Comparison of ENCODE assay signal across 8 mouse cellular contexts in genomic region chr3:146406007-146406341, GRCm38 (mm10). TPM values are rescaled to one million over a fixed set of nuclear protein-coding genes. Genes with fewer than 3 reads are reported as not detected.
DNase-seq lines count a peak whose midpoint lies in the region; ATAC-seq and TF ChIP-seq lines count a peak whose summit lies in the region.

No protein-coding gene starts in this region.

- H3K27ac ChIP-seq in heart, embryonic 14.5 days (replicated peaks in 1 of 2; ENCODE audit: control insufficient read depth in 1 of 2, insufficient read depth in 1 of 2, low read depth in 2 of 2, low read length in 2 of 2), result no peak overlapping the region
- H3K27ac ChIP-seq in forebrain, postnatal 0 days (ENCODE audit: low read depth, low read length), result no peak overlapping the region
- no peak overlapping the region for H3K27ac ChIP-seq in midbrain, embryonic 15.5 days

- ATAC-seq in heart, embryonic 14.5 days (ENCODE audit: insufficient number of reproducible peaks, insufficient read depth, low FRiP score, low read depth), result no peak
- ATAC-seq in forebrain, postnatal 0 days, result no peak
- no peak for ATAC-seq in midbrain, embryonic 15.5 days (replicated peaks)

- WGBS in heart, embryonic 14.5 days, result 53% methylated on average over 5 of the region's 5 CpGs
- WGBS in forebrain, postnatal 0 days, result 20% methylated on average over 5 of the region's 5 CpGs
- 39% methylated on average over 5 of the region's 5 CpGs for WGBS in large intestine, adult 2 months
- 32% methylated on average over 5 of the region's 5 CpGs for WGBS in midbrain, embryonic 15.5 days

- intact Hi-C loops in heart, postnatal 10 days (cut with DNase I), result loop anchor here (10.0 kb wide), 1 partner anchor 461 kb away; no protein-coding TSS in a partner anchor
- intact Hi-C loops in left cerebral cortex, postnatal 14 days (cut with DNase I), result no loop called here
- intact Hi-C loops in left cerebral cortex, postnatal 36 days (cut with DNase I), result no loop called here

- DNase-seq in heart, postnatal 10 days, result no peak
- no peak for DNase-seq in forebrain, postnatal 0 days
- peak; percentile 54 for DNase-seq in large intestine, adult 2 months (ENCODE audit: low read depth, low spot score)
- DNase-seq in left cerebral cortex, postnatal 14 days (ENCODE audit: low spot score in 2 of 2), result no peak
- no peak for DNase-seq in cerebellum, postnatal 14 days
- no peak for DNase-seq in left cerebral cortex, postnatal 36 days (ENCODE audit: low spot score in 2 of 2)

- H3K4me1 ChIP-seq in heart, embryonic 14.5 days (ENCODE audit: control insufficient read depth in 2 of 2, insufficient read depth in 2 of 2, low read length in 2 of 2), result peaks cover 5 to 16% of the 10 kb centered on the region in 2 experiments
- H3K4me1 ChIP-seq in forebrain, postnatal 0 days (ENCODE audit: insufficient read depth), result peaks cover 24% of the 10 kb centered on the region
- H3K4me1 ChIP-seq in midbrain, embryonic 15.5 days, result peaks cover 32% of the 10 kb centered on the region

- H3K9me3 ChIP-seq in heart, embryonic 14.5 days (ENCODE audit: control insufficient read depth, low read length), result peaks cover 5% of the 10 kb centered on the region; the same call in 1 of the 2 replicates
- no peaks in the 10 kb centered on the region for H3K9me3 ChIP-seq in forebrain, postnatal 0 days (ENCODE audit: low read length)
- H3K9me3 ChIP-seq in midbrain, embryonic 15.5 days, result no peaks in the 10 kb centered on the region

- H3K4me2 ChIP-seq in heart, embryonic 14.5 days (ENCODE audit: low read length), result peak overlapping the region; percentile 73
- peak overlapping the region; percentile 88 for H3K4me2 ChIP-seq in forebrain, postnatal 0 days (ENCODE audit: low read depth)
- H3K4me2 ChIP-seq in midbrain, embryonic 15.5 days, result peak overlapping the region; percentile 83

- H3K4me3 ChIP-seq in heart, embryonic 14.5 days (ENCODE audit: control insufficient read depth in 1 of 2, insufficient read depth in 1 of 2, low read depth in 1 of 2, low read length in 2 of 2), result no peak overlapping the region
- peak overlapping the region; percentile 89 for H3K4me3 ChIP-seq in forebrain, postnatal 0 days (ENCODE audit: low read depth, low read length)
- H3K4me3 ChIP-seq in midbrain, embryonic 15.5 days, result peak overlapping the region; percentile 70

- peak overlapping the region; percentile 89; the same call in 1 of the 2 replicates for H3K9ac ChIP-seq in heart, embryonic 14.5 days (ENCODE audit: low read length)
- peak overlapping the region; percentile 92 for H3K9ac ChIP-seq in forebrain, postnatal 0 days
- peak overlapping the region; percentile 16; the same call in 1 of the 2 replicates for H3K9ac ChIP-seq in midbrain, embryonic 15.5 days

- no peaks in the 10 kb centered on the region for H3K27me3 ChIP-seq in heart, embryonic 14.5 days (ENCODE audit: control insufficient read depth, insufficient read depth, low read length)
- no peaks in the 10 kb centered on the region for H3K27me3 ChIP-seq in forebrain, postnatal 0 days (ENCODE audit: insufficient read depth, low read length)
- no peaks in the 10 kb centered on the region for H3K27me3 ChIP-seq in midbrain, embryonic 15.5 days (replicated peaks)

- H3K36me3 ChIP-seq in heart, embryonic 14.5 days (ENCODE audit: control insufficient read depth, insufficient read depth, low read length), result no peaks in the 10 kb centered on the region
- no peaks in the 10 kb centered on the region for H3K36me3 ChIP-seq in forebrain, postnatal 0 days (ENCODE audit: insufficient read depth)
- H3K36me3 ChIP-seq in midbrain, embryonic 15.5 days (replicated peaks), result no peaks in the 10 kb centered on the region

- TF ChIP-seq CTCF in forebrain, postnatal 0 days (IDR thresholded peaks at IDR 0.05; ENCODE audit: low read depth), result no peak

RNA-seq across cellular contexts. Expression of gene Ssx2ip, which starts 1.5 kb away (rescaled TPM):
- polyA plus RNA-seq in heart, embryonic 14.5 days (2014; fragmentation: Nextera tagmentation; extraction: Ambion mirVana), result 17.1 and 19.6 TPM in 2 replicates
- 10 to 100 TPM; 11.7 to 15.3 TPM for total RNA-seq in heart, postnatal 10 days (2021)
- total RNA-seq in forebrain, postnatal 0 days (2014; rRNA removed), result 43.2 and 43.5 TPM in 2 replicates
- 19.8 and 26.6 TPM in 2 replicates for polyA plus RNA-seq in forebrain, postnatal 0 days (2015; fragmentation: Nextera tagmentation; extraction: Ambion mirVana)
- polyA plus RNA-seq in large intestine, adult 2 months (2012; rRNA removed), result 9.8 and 12.4 TPM in 2 replicates
- polyA plus RNA-seq in midbrain, embryonic 15.5 days (2015; fragmentation: Nextera tagmentation; extraction: Ambion mirVana), result 15.3 and 16.6 TPM in 2 replicates
- total RNA-seq in left cerebral cortex, postnatal 14 days (2021), result 100 to 1,000 TPM; 121 to 126 TPM
- 10 to 100 TPM; 87.7 to 89.5 TPM for total RNA-seq in left cerebral cortex, postnatal 36 days (2021)

RNA-seq across cellular contexts. Expression of gene Ctbs, which starts 43.6 kb away (rescaled TPM):
- 11.3 and 11.5 TPM in 2 replicates for polyA plus RNA-seq in heart, embryonic 14.5 days (2014; fragmentation: Nextera tagmentation; extraction: Ambion mirVana)
- 1 to 10 TPM; 6.2 to 6.3 TPM for total RNA-seq in heart, postnatal 10 days (2021)
- 7.5 and 9.9 TPM in 2 replicates for total RNA-seq in forebrain, postnatal 0 days (2014; rRNA removed)
- polyA plus RNA-seq in forebrain, postnatal 0 days (2015; fragmentation: Nextera tagmentation; extraction: Ambion mirVana), result 3.8 and 4.4 TPM in 2 replicates
- polyA plus RNA-seq in large intestine, adult 2 months (2012; rRNA removed), result 1.9 and 2.2 TPM in 2 replicates
- 3.9 TPM in 2 replicates for polyA plus RNA-seq in midbrain, embryonic 15.5 days (2015; fragmentation: Nextera tagmentation; extraction: Ambion mirVana)
- total RNA-seq in left cerebral cortex, postnatal 14 days (2021), result 1 to 10 TPM; 6.3 to 7.2 TPM
- total RNA-seq in left cerebral cortex, postnatal 36 days (2021), result 1 to 10 TPM; 6.6 to 8.9 TPM

Comparison
In these comparisons a context has a peak if more than half of its experiments do, and no peak if none do; other contexts are left out.
1. H3K4me3 ChIP-seq: peak in forebrain, postnatal 0 days (single experiment) and midbrain, embryonic 15.5 days (single experiment); none in heart, embryonic 14.5 days (0 of 2).
2. H3K9ac ChIP-seq: peak in every context shown above with its lines; median percentile 92 in forebrain, postnatal 0 days; 89 in heart, embryonic 14.5 days; 16 in midbrain, embryonic 15.5 days.
3. Peak in every context shown above with its lines, with median percentiles within 50 percentile points of each other: H3K4me2 ChIP-seq.